Mouse (Mus musculus) MEL (cell line): ENCODE results near the gene Lin52. TPM values are rescaled to one million over a fixed set of nuclear protein-coding genes. Genes with fewer than 3 reads are reported as not detected.

Experiments
- DNase-seq: peaks from one replicate; pipeline ENCODE4 v3.0.0; 2011; ENCODE audit warnings: low read depth, low spot score
- H3K27ac ChIP-seq: 2 replicates; pipeline ENCODE4 v1.5.1; 2012; ENCODE audit warnings: low read depth, mild to moderate bottlenecking, control low read depth, low read length, moderate library complexity; ENCODE audit not compliant: control insufficient read depth
- H3K27me3 ChIP-seq, 2 experiments: fragments of 150-350 bp in 1 of 2; sonication (generic) in 1 of 2; 2 replicates each; pipeline ENCODE4 v1.6.1; 2012; ENCODE audit warnings: low read length in 2 of 2, mild to moderate bottlenecking in 2 of 2, improper control_type of control experiment in 1 of 2, moderate library complexity in 1 of 2; ENCODE audit not compliant: insufficient read depth in 2 of 2, control insufficient read depth in 1 of 2
- H3K36me3 ChIP-seq, 2 experiments: 2 replicates each; pipeline ENCODE4 v1.6.1; 2012 to 2014; ENCODE audit warnings: low read length in 2 of 2, improper control_type of control experiment in 1 of 2, inconsistent platforms in 1 of 2, mild to moderate bottlenecking in 1 of 2; ENCODE audit not compliant: insufficient read depth in 2 of 2, control insufficient read depth in 1 of 2
- H3K4me1 ChIP-seq, 2 experiments: fragments of 150-350 bp in 1 of 2; sonication (generic) in 1 of 2; 2 replicates each; pipeline ENCODE4 v1.6.1; 2012; ENCODE audit warnings: low read length in 2 of 2, improper control_type of control experiment in 1 of 2, mild to moderate bottlenecking in 1 of 2; ENCODE audit not compliant: insufficient read depth in 2 of 2, control insufficient read depth in 1 of 2
- H3K4me3 ChIP-seq, 2 experiments: fragments of 150-350 bp in 1 of 2; sonication (generic) in 1 of 2; 2 replicates each; pipeline ENCODE4 v1.5.1; 2012; ENCODE audit warnings: low read depth in 2 of 2, low read length in 2 of 2, mild to moderate bottlenecking in 2 of 2, moderate library complexity in 2 of 2, control low read depth in 1 of 2, improper control_type of control experiment in 1 of 2; ENCODE audit not compliant: control insufficient read depth in 1 of 2, insufficient read depth in 1 of 2
- H3K79me2 ChIP-seq: 2 replicates; pipeline ENCODE4 v1.6.1; 2012; ENCODE audit warnings: mild to moderate bottlenecking, low read length, moderate library complexity; ENCODE audit not compliant: control insufficient read depth, poor library complexity, insufficient read depth
- H3K9ac ChIP-seq: 2 replicates; pipeline ENCODE4 v1.6.1; 2012; ENCODE audit warnings: low read depth, mild to moderate bottlenecking, control low read depth, low read length, moderate library complexity; ENCODE audit not compliant: control insufficient read depth, poor library complexity, severe bottlenecking
- H3K9me3 ChIP-seq: fragments of 150-350 bp; sonication (generic); replicated peaks from 2 replicates; pipeline ENCODE4 v1.6.1; 2012; ENCODE audit warnings: mild to moderate bottlenecking, low read length, improper control_type of control experiment, moderate library complexity; ENCODE audit not compliant: insufficient read depth
- BHLHE40 ChIP-seq: IDR thresholded peaks from 2 replicates; pipeline ENCODE4 v1.6.1; 2012; ENCODE audit warnings: low read depth, mild to moderate bottlenecking, inconsistent platforms, low read length, improper control_type of control experiment, borderline replicate concordance
- CHD1 ChIP-seq: IDR thresholded peaks from 2 replicates; pipeline ENCODE4 v1.6.1; 2012; ENCODE audit warnings: low read depth, mild to moderate bottlenecking, inconsistent platforms, low read length, improper control_type of control experiment
- CHD2 ChIP-seq: IDR thresholded peaks from 2 replicates; pipeline ENCODE4 v1.6.1; 2011; ENCODE audit warnings: low read length, improper control_type of control experiment
- CTCF ChIP-seq, 3 experiments: IDR thresholded peaks in 2 of 3; conservative IDR thresholded peaks in 1 of 3; 2 replicates each; pipeline ENCODE4 v1.5.1; 2011 to 2012; ENCODE audit warnings: low read length in 3 of 3, low read depth in 2 of 3, mild to moderate bottlenecking in 2 of 3, improper control_type of control experiment in 1 of 3, inconsistent platforms in 1 of 3, mixed read lengths in 1 of 3, moderate library complexity in 1 of 3; ENCODE audit not compliant: control insufficient read depth in 1 of 3, insufficient read depth in 1 of 3, poor library complexity in 1 of 3, severe bottlenecking in 1 of 3
- ETS1 ChIP-seq: IDR thresholded peaks from 2 replicates; pipeline ENCODE4 v1.6.1; 2012; ENCODE audit warnings: low read depth, mild to moderate bottlenecking, inconsistent platforms, low read length, improper control_type of control experiment, moderate library complexity
- HCFC1 ChIP-seq: IDR thresholded peaks from 2 replicates; pipeline ENCODE4 v1.6.1; 2012; ENCODE audit warnings: low read depth, mild to moderate bottlenecking, inconsistent platforms, low read length, improper control_type of control experiment, moderate library complexity
- KAT2A ChIP-seq: conservative IDR thresholded peaks from 2 replicates; pipeline ENCODE4 v1.6.1; 2012; ENCODE audit warnings: low read depth, low read length, improper control_type of control experiment, inconsistent platforms
- MXI1 ChIP-seq: IDR thresholded peaks from 2 replicates; pipeline ENCODE4 v1.6.1; 2011; ENCODE audit warnings: mild to moderate bottlenecking, low read depth, low read length, improper control_type of control experiment
- MYB ChIP-seq: IDR thresholded peaks from 2 replicates; pipeline ENCODE4 v1.6.1; 2011; ENCODE audit warnings: mild to moderate bottlenecking, low read depth, low read length, improper control_type of control experiment
- MYC ChIP-seq: IDR thresholded peaks from 2 replicates; pipeline ENCODE4 v1.6.1; 2011; ENCODE audit warnings: low read depth, mild to moderate bottlenecking, low read length, improper control_type of control experiment, moderate library complexity
- POLR2AphosphoS2 ChIP-seq: IDR thresholded peaks from 2 replicates; pipeline ENCODE4 v1.6.1; 2011; ENCODE audit warnings: low read length, improper control_type of control experiment
- POLR2AphosphoS5 ChIP-seq: IDR thresholded peaks from 2 replicates; pipeline ENCODE4 v1.6.1; 2012; ENCODE audit warnings: low read depth, borderline replicate concordance, mild to moderate bottlenecking, inconsistent platforms, low read length, moderate library complexity, mixed read lengths
- RAD21 ChIP-seq: IDR thresholded peaks from 2 replicates; pipeline ENCODE4 v1.6.1; 2011; ENCODE audit warnings: mild to moderate bottlenecking, low read depth, low read length, improper control_type of control experiment
- SMC3 ChIP-seq: IDR thresholded peaks from 2 replicates; pipeline ENCODE4 v1.6.1; 2011; ENCODE audit warnings: low read depth, low read length, improper control_type of control experiment
- TAL1 ChIP-seq: IDR thresholded peaks from 2 replicates; pipeline ENCODE4 v1.6.1; 2012; ENCODE audit warnings: mild to moderate bottlenecking, inconsistent platforms, low read length, moderate library complexity, mixed read lengths
- TCF12 ChIP-seq: IDR thresholded peaks from 2 replicates; pipeline ENCODE4 v1.6.1; 2014; ENCODE audit warnings: low read depth, mild to moderate bottlenecking, inconsistent platforms, low read length, improper control_type of control experiment, moderate library complexity
- ZMIZ1 ChIP-seq: IDR thresholded peaks from 2 replicates; pipeline ENCODE4 v1.6.1; 2012; ENCODE audit warnings: low read depth, mild to moderate bottlenecking, inconsistent platforms, low read length, improper control_type of control experiment, moderate library complexity
- ZNF384 ChIP-seq: IDR thresholded peaks from 2 replicates; pipeline ENCODE4 v1.6.1; 2012; ENCODE audit warnings: low read depth, mild to moderate bottlenecking, inconsistent platforms, low read length, improper control_type of control experiment
- polyA plus RNA-seq, 2 experiments: library from polyadenylated mRNA; stranded (reverse) in 1 of 2; unstranded in 1 of 2; fragments of >175 nt in 1 of 2; fragments of >200 nt in 1 of 2; gene quantifications; 2 replicates each; pipeline versions ENCODE4 v1.2.1 to v1.2.4; 2012; ENCODE audit warnings: low replicate concordance in 2 of 2, low read depth in 1 of 2; ENCODE audit not compliant: insufficient read length in 2 of 2, insufficient read depth in 1 of 2, missing spikeins in 1 of 2
- total RNA-seq: library from RNA; depleted of rRNA; stranded (reverse); fragments of 300-350 nt; gene quantifications from 2 replicates; pipeline ENCODE4 v1.2.3, GENCODE M21; 2012

Lin52 gene
- total and polyA plus RNA-seq, 3 experiments = 6.7 to 7.7 TPM; not detected in 1

GRCm38 (mm10) chr12:84459845-84460244, 8.6 kb downstream of the Lin52 start:
- H3K27me3 ChIP-seq = no peaks in the 10 kb centered on the region
- H3K36me3 ChIP-seq = peaks cover 0 to 27% of the 10 kb centered on the region in 2 experiments; a peak in 2 of 4 replicates
- no peaks in the 10 kb centered on the region for H3K9me3 ChIP-seq
- H3K4me1 ChIP-seq = no peaks in the 10 kb centered on the region
- no peaks in the 10 kb centered on the region for H3K79me2 ChIP-seq
- DNase-seq = no peak
- H3K27ac ChIP-seq = no peak overlapping the region
- TF ChIP-seq CTCF (IDR thresholded peaks at IDR 0.05 in 2 of 3, conservative IDR thresholded peaks at IDR 0.05 in 1 of 3; ENCODE audit: control insufficient read depth in 1 of 3, insufficient read depth in 1 of 3, low read depth in 2 of 3, low read length in 3 of 3, poor library complexity in 1 of 3, severe bottlenecking in 1 of 3) (peak in 2 of 3 experiments; percentile 9 to 32; a peak in 3 of 6 replicates), MYC (no peak), SMC3 (peak; percentile 27; the same call in 1 of the 2 replicates), TCF12 (no peak), RAD21 (peak; percentile 5), POLR2AphosphoS5 (no peak), ZMIZ1 (no peak), TAL1 (no peak), CHD1 (no peak), KAT2A (no peak), BHLHE40 (no peak), MXI1 (no peak)
- TF ChIP-seq, all 39 proteins: peak for 3
- Histone ChIP-seq H3K9ac (no peak overlapping the region), H3K4me3 (no peak overlapping the region)

DNA sequence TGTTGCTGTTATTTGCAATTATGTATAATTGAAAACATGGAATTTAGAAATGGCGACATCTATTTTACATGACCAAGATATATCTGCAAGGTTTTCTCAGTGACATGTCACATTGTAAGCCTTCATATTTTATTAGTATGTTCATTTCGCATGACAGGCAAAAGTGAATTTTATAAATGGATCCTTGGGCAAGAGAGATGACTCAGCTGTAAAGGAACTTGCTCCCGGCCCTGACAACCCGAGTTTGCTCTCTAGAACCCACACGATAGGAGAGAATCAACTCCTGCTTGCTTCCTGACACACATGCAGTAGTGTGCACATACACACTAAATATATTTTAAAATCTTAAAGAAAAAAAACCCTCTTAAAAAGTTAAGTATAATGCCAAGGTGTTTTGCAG, 10.2 kb downstream of the Lin52 start:
- H3K9ac ChIP-seq = no peak overlapping the region
- no peak overlapping the region for H3K27ac ChIP-seq
- H3K4me1 ChIP-seq = no peaks in the 10 kb centered on the region
- no peak overlapping the region for H3K4me3 ChIP-seq
- DNase-seq = no peak
- no peak for TF ChIP-seq CHD2
- TF ChIP-seq HCFC1 = no peak
- TF ChIP-seq MYB = no peak
- no peak for TF ChIP-seq POLR2AphosphoS2
- no peak for TF ChIP-seq TAL1
- TF ChIP-seq ETS1 = no peak
- no peak for TF ChIP-seq KAT2A
- no peak for TF ChIP-seq ZNF384
- no peak for TF ChIP-seq CHD1
- no peak for TF ChIP-seq CTCF (IDR thresholded peaks at IDR 0.05 in 2 of 3, conservative IDR thresholded peaks at IDR 0.05 in 1 of 3; ENCODE audit: control insufficient read depth in 1 of 3, insufficient read depth in 1 of 3, low read depth in 2 of 3, low read length in 3 of 3, poor library complexity in 1 of 3, severe bottlenecking in 1 of 3)
- no peaks in the 10 kb centered on the region for H3K9me3 ChIP-seq
- peaks cover 0 to 32% of the 10 kb centered on the region in 2 experiments; a peak in 2 of 4 replicates for H3K36me3 ChIP-seq
- no peaks in the 10 kb centered on the region for H3K79me2 ChIP-seq
- H3K27me3 ChIP-seq = no peaks in the 10 kb centered on the region
